Mouse (Mus musculus) E14TG2a.4 (cell line): Measurements from ENCODE around the gene Tent5c.

ENCODE experiments used
- H3K27me3 ChIP-seq: 2 replicates; pipeline ENCODE4 v1.6.1; 2014; ENCODE audit warnings: low read length, control low read depth; ENCODE audit not compliant: insufficient read depth
- H3K36me3 ChIP-seq: 2 replicates; pipeline ENCODE4 v1.6.1; 2014; ENCODE audit warnings: low read length, control low read depth; ENCODE audit not compliant: insufficient read depth
- H3K4me1 ChIP-seq: replicated peaks from 2 replicates; pipeline ENCODE4 v1.6.1; 2014; ENCODE audit warnings: low read depth, low read length, control low read depth
- H3K4me3 ChIP-seq: replicated peaks from 2 replicates; pipeline ENCODE4 v1.5.1; 2014; ENCODE audit warnings: mild to moderate bottlenecking, low read length
- H3K9me3 ChIP-seq: 2 replicates; pipeline ENCODE4 v1.6.1; 2014; ENCODE audit warnings: low read length, control low read depth
- CTCF ChIP-seq: conservative IDR thresholded peaks from 2 replicates; pipeline ENCODE4 v1.5.1; 2014; ENCODE audit warnings: low read length
- NANOG ChIP-seq: IDR thresholded peaks from 2 replicates; pipeline ENCODE4 v1.6.1; 2014; ENCODE audit warnings: borderline replicate concordance, low read length, mixed read lengths
- POU5F1 ChIP-seq: IDR thresholded peaks from 2 replicates; pipeline ENCODE4 v1.6.1; 2014; ENCODE audit warnings: low read length, borderline replicate concordance

The Tent5c gene

DNA sequence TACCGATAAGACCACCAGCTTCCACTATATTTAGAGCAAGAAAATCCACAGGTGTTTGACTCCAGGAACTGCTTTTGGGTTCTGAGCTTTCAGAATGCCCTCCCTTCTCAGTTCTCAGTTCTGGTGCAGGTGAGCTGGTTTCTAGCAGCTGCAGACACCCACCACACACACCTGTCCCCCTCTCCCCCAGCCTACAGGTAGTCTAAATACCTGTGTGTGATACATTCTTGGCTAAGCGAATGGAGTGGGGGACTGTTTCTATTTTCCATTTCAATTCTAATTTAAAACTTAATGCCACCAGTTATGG lies 25.2 kb downstream of the Tent5c start:
- TF ChIP-seq NANOG (no peak), CTCF (no peak), POU5F1 (no peak)
- peaks cover 6% of the 10 kb centered on the region; the same call in 1 of the 2 replicates for H3K4me1 ChIP-seq

DNA sequence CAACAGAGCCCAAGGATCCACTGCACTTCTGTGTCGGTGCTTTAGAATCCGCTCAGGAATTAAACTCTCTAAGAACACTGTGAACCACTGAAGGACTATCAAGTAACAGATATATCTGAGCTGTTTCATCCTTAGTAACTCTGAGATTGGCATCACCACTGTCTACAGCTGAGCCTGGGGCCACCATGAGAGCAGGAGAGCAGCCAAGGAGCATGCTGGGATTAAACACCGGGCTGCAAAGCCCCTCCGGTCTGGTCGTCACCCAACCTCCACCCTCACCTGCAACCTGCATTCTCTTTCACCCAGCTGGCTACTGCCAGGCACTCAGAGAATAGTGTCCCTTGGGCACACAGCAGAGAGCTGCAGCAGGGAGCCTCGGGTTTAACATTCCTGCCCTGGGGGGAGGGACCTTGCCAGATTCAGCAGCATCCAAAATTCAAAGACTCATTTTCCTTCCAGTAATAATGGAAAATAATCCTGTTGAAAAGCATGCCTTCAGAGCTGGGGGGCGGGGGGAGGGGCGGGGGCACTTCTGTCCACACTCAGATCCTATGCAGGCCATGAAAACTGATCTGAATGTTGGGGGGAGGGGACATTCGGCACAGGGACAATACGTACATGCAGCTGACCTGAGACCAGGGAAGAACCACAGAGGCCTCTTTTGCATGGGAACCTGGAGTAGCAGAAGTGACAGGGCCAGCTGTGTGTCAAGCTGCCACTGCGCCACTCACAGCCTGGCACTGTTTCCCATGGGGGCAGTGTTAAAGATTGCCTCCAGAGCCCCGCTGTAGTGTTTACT lies 25.8 kb downstream of the Tent5c start:
- no peaks in the 10 kb centered on the region for H3K27me3 ChIP-seq
- H3K4me1 ChIP-seq, result peaks cover 6% of the 10 kb centered on the region; the same call in 1 of the 2 replicates
- H3K36me3 ChIP-seq, result no peaks in the 10 kb centered on the region
- TF ChIP-seq NANOG, result no peak
- peaks cover 18% of the 10 kb centered on the region for H3K9me3 ChIP-seq
- H3K4me3 ChIP-seq, result no peak overlapping the region

More for the DNA sequence above, 25.2 kb downstream of the Tent5c start:
- Histone ChIP-seq H3K4me3 (no peak overlapping the region), H3K9me3 (peaks cover 13% of the 10 kb centered on the region), H3K36me3 (no peaks in the 10 kb centered on the region), H3K27me3 (no peaks in the 10 kb centered on the region)

DNA sequence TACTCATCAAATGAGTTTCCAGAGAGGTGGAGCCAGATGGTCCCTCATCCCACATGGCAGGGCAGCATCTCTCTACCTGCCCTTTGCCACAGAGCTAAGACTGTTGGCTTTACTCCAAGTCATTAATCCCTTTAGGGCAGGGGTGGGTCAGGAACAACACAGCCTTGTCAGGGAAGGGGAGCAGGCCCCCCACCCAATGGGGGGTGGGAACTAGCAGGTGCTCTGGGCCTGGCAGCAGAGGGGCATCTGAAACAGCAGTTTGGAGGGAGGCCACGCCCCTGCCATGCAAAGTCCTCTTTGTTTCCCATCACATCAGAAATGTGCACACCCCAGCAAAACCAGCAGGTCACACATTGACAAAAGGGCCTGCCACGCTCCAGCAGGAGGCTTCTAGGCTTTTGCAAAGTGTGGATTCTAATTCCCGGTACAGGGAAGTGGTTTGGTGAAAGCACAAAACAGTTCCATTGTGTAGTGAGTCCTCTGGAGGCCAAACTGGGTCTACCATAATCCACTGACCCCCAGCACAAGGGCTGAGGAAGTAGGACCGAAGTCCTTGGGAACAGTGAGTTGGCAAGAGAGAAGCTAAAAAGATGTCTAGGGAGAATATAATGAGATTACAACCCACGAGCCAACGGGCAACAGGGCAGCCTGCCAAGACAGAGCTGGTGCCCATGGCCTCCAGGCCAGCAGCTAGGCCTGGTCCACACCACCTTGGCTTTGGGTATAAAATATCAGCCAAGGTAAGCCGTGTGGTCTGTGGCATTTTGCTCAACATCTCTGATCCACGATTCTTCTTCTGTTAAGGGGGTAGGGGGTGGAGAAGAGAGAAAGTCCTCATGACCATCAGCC lies 26.7 kb downstream of the Tent5c start:
- H3K36me3 ChIP-seq, result no peaks in the 10 kb centered on the region
- no peaks in the 10 kb centered on the region for H3K27me3 ChIP-seq
- H3K9me3 ChIP-seq, result peaks cover 26% of the 10 kb centered on the region
- no peak overlapping the region for H3K4me3 ChIP-seq
- H3K4me1 ChIP-seq, result peaks cover 6% of the 10 kb centered on the region; the same call in 1 of the 2 replicates
- TF ChIP-seq NANOG, result no peak
- no peak for TF ChIP-seq CTCF
- no peak for TF ChIP-seq POU5F1

GRCm38 (mm10) chr3:100460510-100460909 lies 28.6 kb downstream of the Tent5c start:
- peaks cover 18% of the 10 kb centered on the region for H3K9me3 ChIP-seq
- no peaks in the 10 kb centered on the region for H3K36me3 ChIP-seq
- H3K4me1 ChIP-seq, result peaks cover 6% of the 10 kb centered on the region; the same call in 1 of the 2 replicates
- no peak for TF ChIP-seq POU5F1
- no peak overlapping the region for H3K4me3 ChIP-seq
- no peaks in the 10 kb centered on the region for H3K27me3 ChIP-seq

DNA sequence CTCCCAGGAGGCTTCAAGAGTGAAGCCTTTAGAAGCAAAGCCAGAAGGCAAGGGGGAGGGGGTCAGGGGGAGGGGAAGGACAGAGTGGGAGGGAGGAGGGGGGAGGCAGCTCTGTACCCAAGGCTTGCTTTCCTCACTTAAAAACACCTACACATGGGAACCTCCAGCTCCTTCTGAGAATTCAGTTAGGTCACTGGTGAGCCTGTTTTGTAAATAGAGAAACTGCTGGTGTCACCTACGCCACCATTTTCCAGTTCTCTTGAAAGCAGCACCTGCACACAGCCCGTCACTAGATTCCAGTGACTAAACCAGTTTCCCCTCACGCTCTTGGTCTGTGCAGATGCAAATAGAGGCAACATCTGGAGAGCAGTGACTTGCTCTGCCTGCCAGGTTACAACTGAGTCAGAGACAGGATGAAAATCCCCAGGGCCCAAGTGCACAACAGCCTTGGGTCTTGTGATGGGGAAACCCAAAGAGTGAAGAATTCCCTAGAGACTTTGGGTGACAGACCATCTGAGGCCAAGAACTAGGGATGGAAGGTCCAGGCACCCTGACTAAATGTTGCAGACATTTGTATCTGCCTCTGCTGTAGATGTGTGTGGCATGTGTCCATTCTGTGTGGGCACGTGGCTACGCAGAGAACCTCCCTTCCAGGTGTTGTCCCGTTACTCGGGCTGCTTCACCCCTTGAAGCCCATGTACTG lies 45.2 kb downstream of the Tent5c start:
- Histone ChIP-seq H3K27me3 (peaks cover 8% of the 10 kb centered on the region; the same call in 1 of the 2 replicates), H3K4me3 (no peak overlapping the region), H3K4me1 (no peaks in the 10 kb centered on the region), H3K36me3 (no peaks in the 10 kb centered on the region), H3K9me3 (no peaks in the 10 kb centered on the region)
- TF ChIP-seq CTCF (no peak), NANOG (no peak), POU5F1 (no peak)

DNA sequence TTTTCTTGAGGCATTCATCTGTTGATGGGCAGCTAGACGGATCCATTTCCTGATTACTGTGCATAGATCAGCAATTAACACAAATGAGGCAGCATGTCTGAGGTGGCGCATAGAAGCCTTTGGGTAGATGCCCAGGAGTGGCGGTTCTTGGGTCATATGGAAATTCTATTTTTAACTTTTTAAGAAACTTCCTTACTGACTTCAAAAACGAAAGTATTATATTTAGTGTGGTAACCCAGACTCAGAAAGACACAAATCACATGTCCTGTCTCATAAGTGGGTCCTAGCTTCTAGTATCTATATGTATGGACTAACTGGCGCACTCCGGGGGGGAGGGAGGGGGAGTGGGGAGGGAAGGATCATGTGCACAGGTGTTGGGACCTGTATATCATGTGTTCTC lies 46.6 kb downstream of the Tent5c start:
- Histone ChIP-seq H3K9me3 (no peaks in the 10 kb centered on the region), H3K4me1 (no peaks in the 10 kb centered on the region), H3K4me3 (no peak overlapping the region), H3K36me3 (no peaks in the 10 kb centered on the region), H3K27me3 (peaks cover 8% of the 10 kb centered on the region; the same call in 1 of the 2 replicates)
- no peak for TF ChIP-seq POU5F1

DNA sequence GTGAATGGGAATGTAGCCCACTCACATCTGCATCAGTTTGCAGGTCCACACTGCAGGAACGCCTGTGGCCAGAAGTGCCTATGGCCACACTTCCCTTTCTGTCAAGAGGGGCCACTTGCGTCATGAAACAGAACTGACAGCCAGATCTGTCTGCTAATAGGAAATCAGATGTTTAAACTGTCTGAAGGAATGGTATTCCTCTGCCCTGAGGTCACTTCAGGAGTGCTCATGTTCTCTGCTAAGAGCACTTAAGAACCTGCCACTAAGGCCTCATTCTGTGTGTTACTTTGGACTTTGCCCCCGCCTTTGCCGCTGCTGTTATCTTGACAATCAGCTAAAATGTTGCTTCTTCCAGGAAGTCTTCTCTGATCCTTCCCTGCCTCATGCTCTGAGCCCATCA lies 48.4 kb downstream of the Tent5c start:
- H3K36me3 ChIP-seq, result no peaks in the 10 kb centered on the region
- H3K4me3 ChIP-seq, result no peak overlapping the region
- H3K9me3 ChIP-seq, result no peaks in the 10 kb centered on the region
- H3K27me3 ChIP-seq, result peaks cover 8% of the 10 kb centered on the region; the same call in 1 of the 2 replicates
- no peak for TF ChIP-seq CTCF
- no peak for TF ChIP-seq POU5F1
- no peak for TF ChIP-seq NANOG
- H3K4me1 ChIP-seq, result no peaks in the 10 kb centered on the region

DNA sequence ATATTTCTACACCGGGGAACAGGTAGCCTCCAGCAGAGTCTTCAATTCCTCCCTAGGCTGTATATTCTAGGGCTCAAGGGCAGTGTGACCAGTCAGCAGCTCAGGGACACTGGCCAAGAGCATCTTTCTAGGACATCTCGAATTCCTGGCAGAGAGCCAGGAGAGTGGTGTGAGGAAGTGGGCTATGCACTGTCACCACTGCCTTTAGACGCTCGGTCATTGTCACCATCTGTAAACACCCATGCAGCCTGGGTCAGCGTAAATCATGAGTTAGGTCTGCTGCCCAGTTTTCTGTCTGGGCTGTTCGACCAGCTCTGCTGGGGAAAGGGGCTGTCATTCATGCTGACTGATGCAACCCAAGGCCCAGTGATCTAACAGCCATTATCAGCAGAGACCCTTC lies 49.1 kb downstream of the Tent5c start:
- H3K4me3 ChIP-seq, result no peak overlapping the region
- no peaks in the 10 kb centered on the region for H3K4me1 ChIP-seq
- peaks cover 8% of the 10 kb centered on the region; the same call in 1 of the 2 replicates for H3K27me3 ChIP-seq
- H3K36me3 ChIP-seq, result no peaks in the 10 kb centered on the region
- H3K9me3 ChIP-seq, result no peaks in the 10 kb centered on the region
- TF ChIP-seq POU5F1 (no peak), NANOG (no peak)

GRCm38 (mm10) chr3:100439088-100439487 lies 50.0 kb downstream of the Tent5c start:
- Histone ChIP-seq H3K27me3 (peaks cover 8% of the 10 kb centered on the region; the same call in 1 of the 2 replicates), H3K4me1 (no peaks in the 10 kb centered on the region), H3K4me3 (no peak overlapping the region), H3K36me3 (no peaks in the 10 kb centered on the region), H3K9me3 (no peaks in the 10 kb centered on the region)
- no peak for TF ChIP-seq CTCF
- TF ChIP-seq POU5F1, result no peak
- TF ChIP-seq NANOG, result no peak
